Mouse (Mus musculus) stomach, postnatal 0 days (tissue): ENCODE results near the gene Prkca. TPM values are rescaled to one million over a fixed set of nuclear protein-coding genes. Genes with fewer than 3 reads are reported as not detected.
A peak's percentile ranks its signal among the peaks of the same experiment; 100 is the strongest.

Experiments used
- ATAC-seq: fragments of 200-750 bp; cut with Nextera tagmentation; 2 replicates; pipeline ENCODE4 v1.8.0; 2017; ENCODE audit not compliant: low FRiP score, low TSS enrichment
- DNase-seq: peaks from one replicate; pipeline ENCODE4 v3.0.0-alpha.2; 2016; ENCODE audit warnings: low spot score
- H3K27ac ChIP-seq: fragments of 300-500 bp; sonication (generic); replicated peaks from 2 replicates; pipeline ENCODE4 v1.5.1; 2014; ENCODE audit warnings: mild to moderate bottlenecking, control low read depth
- H3K27me3 ChIP-seq: fragments of 300-500 bp; sonication (generic); 2 replicates; pipeline ENCODE4 v1.6.1; 2014; ENCODE audit warnings: low read length; ENCODE audit not compliant: control insufficient read depth, insufficient read depth
- H3K36me3 ChIP-seq: fragments of 300-500 bp; sonication (generic); 2 replicates; pipeline ENCODE4 v1.6.1; 2014; ENCODE audit warnings: low read length, mixed read lengths; ENCODE audit not compliant: control insufficient read depth, insufficient read depth
- H3K4me1 ChIP-seq: fragments of 300-500 bp; sonication (generic); replicated peaks from 2 replicates; pipeline ENCODE4 v1.6.1; 2014; ENCODE audit warnings: antibody characterized with exemption; ENCODE audit not compliant: control insufficient read depth, insufficient read depth
- H3K4me2 ChIP-seq: fragments of 300-500 bp; sonication (generic); replicated peaks from 2 replicates; pipeline ENCODE4 v1.6.1; 2014; ENCODE audit warnings: low read depth, mild to moderate bottlenecking, control low read depth, moderate library complexity
- H3K4me3 ChIP-seq: fragments of 300-500 bp; sonication (generic); 2 replicates; pipeline ENCODE4 v1.5.1; 2014; ENCODE audit warnings: low read depth, low read length, control low read depth
- H3K9ac ChIP-seq: fragments of 300-500 bp; sonication (generic); 2 replicates; pipeline ENCODE4 v1.6.1; 2014; ENCODE audit warnings: mild to moderate bottlenecking, low read length, control low read depth, mixed read lengths
- H3K9me3 ChIP-seq: fragments of 300-500 bp; sonication (generic); 2 replicates; pipeline ENCODE4 v1.6.1; 2016; ENCODE audit warnings: low read length; ENCODE audit not compliant: control insufficient read depth
- CTCF ChIP-seq: IDR thresholded peaks from 2 replicates; pipeline ENCODE4 v1.5.1; 2016; ENCODE audit warnings: antibody characterized with exemption, low read depth, mild to moderate bottlenecking, moderate library complexity
- EP300 ChIP-seq: optimal IDR thresholded peaks from 2 replicates; pipeline ENCODE3; 2016; ENCODE audit warnings: antibody characterized with exemption
- WGBS: fragments of 180-500 bp; shearing (Covaris S2); extraction: QIAGEN DNeasy Blood & Tissue Kit; methylation state at CpG from one replicate; pipeline ENCODE4 v1.1.7; 2014; 5-methylcytosine and 5-hydroxymethylcytosine counted together
- polyA plus RNA-seq: library from polyadenylated mRNA; unstranded; fragments of >200 nt; fragmentation: Nextera tagmentation; extraction: Ambion mirVana; gene quantifications from 2 replicates; pipeline ENCODE4 v1.2.1, GENCODE M21; 2015

Gene Prkca
- polyA plus RNA-seq: 3.7 and 5.1 TPM in 2 replicates

DNA sequence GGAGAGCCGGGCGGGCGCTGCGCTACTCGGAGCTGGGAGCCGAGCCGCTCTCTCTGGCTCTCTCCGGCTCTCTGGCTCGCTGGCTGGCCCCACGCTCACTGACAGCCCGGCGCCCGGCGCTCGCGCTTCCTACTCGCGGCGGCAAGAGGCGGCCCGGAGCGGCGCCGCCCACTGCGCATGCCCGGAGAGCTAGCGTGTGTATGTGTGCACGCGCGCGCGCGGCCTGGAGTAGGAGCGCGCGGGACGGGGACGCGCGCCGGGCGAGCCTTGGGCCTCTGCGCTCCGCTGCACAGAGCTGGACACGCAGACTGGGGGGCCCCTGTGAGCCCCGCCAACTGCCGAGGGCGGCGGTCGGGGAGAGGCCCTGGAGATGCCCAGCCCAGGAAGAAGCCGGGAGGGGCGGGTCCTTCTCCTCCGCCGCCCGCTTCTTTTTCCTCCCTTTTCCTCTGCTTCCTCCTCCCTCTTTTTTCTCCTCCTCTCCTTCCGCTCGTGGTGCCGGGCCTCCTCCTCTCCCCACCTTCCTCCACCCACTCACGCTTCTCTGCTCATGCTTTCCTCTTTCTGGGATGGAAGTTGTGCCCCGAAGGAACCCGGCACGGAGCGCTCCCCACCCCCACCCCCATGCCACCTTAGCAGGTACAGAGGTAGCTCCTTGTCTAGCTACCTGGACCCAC, at the start of gene Prkca:
Gene Prkca (minus strand): TSS at position 140 of the 674 bp plus-strand sequence.
- Histone ChIP-seq H3K4me3 (peak within 1 kb of the TSS; percentile 62), H3K27ac (peak within 1 kb of the TSS; percentile 75), H3K9ac (peak within 1 kb of the TSS; percentile 79), H3K27me3 (no peaks in the 10 kb centered on the region), H3K9me3 (no peaks in the 10 kb centered on the region), H3K36me3 (no peaks in the 10 kb centered on the region), H3K4me1 (0 out of 2 replicates have a peak, but pooled peaks cover 2% of the 10 kb centered on the region), H3K4me2 (peak within 1 kb of the TSS; percentile 99)
- peak; percentile 95 for DNase-seq
- TF ChIP-seq CTCF: no peak
- TF ChIP-seq EP300: no peak
- WGBS: 0% methylated on average over 24 of the region's 63 CpGs
- peak; percentile 95 for ATAC-seq

DNA sequence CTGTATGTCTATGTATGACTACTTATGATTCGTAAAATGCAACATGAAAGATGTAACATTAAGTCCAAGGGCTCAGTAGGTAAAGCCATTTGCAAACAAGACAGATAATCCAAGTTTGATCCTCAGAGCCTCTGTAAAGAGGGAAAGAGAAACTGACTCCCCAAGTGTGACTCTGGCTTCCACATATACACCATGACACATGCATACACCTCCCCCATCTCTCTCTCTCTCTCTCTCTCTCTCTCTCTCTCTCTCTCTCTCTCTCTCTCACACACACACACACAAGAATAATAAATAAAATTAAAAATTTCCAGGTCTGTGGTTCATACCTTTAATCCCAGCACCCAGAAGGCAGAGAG, 41.9 kb upstream of the Prkca start:
- H3K27me3 ChIP-seq: no peaks in the 10 kb centered on the region
- TF ChIP-seq CTCF: no peak
- TF ChIP-seq EP300: no peak
- DNase-seq (no peak), ATAC-seq (no peak)
- no peaks in the 10 kb centered on the region for H3K36me3 ChIP-seq
- no peaks in the 10 kb centered on the region for H3K4me1 ChIP-seq
- no peak overlapping the region for H3K27ac ChIP-seq
- WGBS: 59% methylated on average over 1 of the region's 1 CpGs
- H3K4me2 ChIP-seq: no peak overlapping the region
- no peaks in the 10 kb centered on the region; the same call in 1 of the 2 replicates for H3K9me3 ChIP-seq
- H3K4me3 ChIP-seq: no peak overlapping the region
- H3K9ac ChIP-seq: no peak overlapping the region

DNA sequence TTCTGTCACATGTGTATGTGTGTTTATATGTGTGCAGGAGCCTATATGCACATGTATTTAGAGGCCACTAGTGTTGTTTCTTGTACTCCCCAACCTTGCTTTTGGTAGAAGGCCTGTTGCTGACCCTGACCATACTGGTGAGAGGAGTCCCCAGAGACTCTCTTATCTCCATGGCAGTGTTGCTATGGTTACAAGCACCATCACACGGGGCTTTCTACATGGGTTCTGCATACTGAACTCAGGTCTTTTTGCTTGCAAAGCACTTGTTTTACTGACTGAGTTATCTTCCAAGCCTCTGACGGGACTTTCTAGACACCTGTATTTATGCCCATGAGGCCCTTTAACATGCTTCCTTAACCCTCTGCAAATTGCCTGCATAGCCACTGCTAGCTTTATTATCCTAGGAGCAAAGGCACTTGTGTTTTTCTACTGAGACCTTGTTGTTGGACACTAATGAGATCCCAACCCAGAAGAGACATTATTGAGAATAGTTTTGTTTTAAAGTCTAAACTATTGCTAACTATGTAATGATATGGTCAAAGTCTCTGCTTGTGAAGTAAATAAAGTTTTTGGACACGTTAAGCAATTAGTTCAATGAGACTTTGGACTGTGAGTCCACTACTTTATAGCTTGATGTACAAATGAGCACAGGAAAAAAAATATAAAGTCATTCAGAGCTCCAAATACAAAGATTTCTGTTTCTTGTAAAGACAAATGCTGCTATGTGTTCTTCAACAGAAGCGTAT, 41.4 kb upstream of the Prkca start:
- DNase-seq (no peak), ATAC-seq (no peak)
- Histone ChIP-seq H3K36me3 (no peaks in the 10 kb centered on the region), H3K27me3 (no peaks in the 10 kb centered on the region), H3K4me1 (no peaks in the 10 kb centered on the region), H3K4me3 (no peak overlapping the region), H3K9me3 (no peaks in the 10 kb centered on the region; the same call in 1 of the 2 replicates), H3K27ac (no peak overlapping the region), H3K9ac (no peak overlapping the region), H3K4me2 (no peak overlapping the region)
- no peak for TF ChIP-seq EP300
- TF ChIP-seq CTCF: no peak
- 52% methylated on average over 4 of the region's 4 CpGs for WGBS

DNA sequence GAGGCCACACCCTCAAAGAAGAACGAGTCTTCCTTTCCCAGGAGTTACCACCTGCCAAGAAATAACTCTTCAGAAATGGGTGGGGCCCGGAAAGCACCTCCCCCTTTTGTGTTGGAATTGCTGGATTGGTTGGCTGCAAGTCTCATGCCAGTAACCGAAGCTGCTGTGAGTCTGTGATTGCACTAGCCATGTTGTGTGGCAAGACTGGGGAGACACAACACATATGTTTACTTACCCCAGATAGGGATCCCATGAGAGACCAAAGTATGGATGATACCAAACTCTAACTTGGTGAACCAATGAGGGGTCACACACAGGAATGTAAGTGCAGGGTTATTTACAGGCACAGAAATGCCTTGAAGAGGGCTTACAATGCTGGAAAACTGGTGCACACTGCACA, 38.9 kb upstream of the Prkca start:
- TF ChIP-seq EP300 (no peak), CTCF (no peak)
- ATAC-seq (no peak), DNase-seq (no peak)
- H3K36me3 ChIP-seq: no peaks in the 10 kb centered on the region
- no peaks in the 10 kb centered on the region; the same call in 1 of the 2 replicates for H3K9me3 ChIP-seq
- no peak overlapping the region for H3K4me3 ChIP-seq
- H3K9ac ChIP-seq: no peak overlapping the region
- H3K27ac ChIP-seq: no peak overlapping the region
- WGBS: 68% methylated on average over 3 of the region's 3 CpGs
- H3K4me2 ChIP-seq: no peak overlapping the region
- H3K27me3 ChIP-seq: no peaks in the 10 kb centered on the region
- no peaks in the 10 kb centered on the region for H3K4me1 ChIP-seq

DNA sequence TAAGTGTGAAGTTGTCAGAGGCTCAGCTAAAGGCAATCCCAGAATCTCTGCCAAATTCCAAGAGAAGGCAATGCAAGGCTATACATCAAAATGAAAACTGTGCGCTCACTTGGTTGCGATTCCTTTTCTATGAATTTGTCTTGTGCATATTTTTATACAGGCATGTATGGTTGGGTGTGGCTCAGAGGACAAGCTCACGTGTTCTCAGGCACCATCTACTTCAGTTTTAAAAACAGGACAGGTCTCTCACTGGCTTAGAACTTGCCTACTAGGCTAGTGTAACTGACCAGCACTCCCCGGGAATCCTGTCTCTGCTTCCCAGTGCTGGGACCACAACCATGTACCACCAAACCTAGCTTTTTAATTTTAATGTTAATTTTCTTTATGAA, 34.6 kb upstream of the Prkca start:
- Histone ChIP-seq H3K4me3 (no peak overlapping the region), H3K4me2 (no peak overlapping the region)
- WGBS: 60% methylated on average over 4 of the region's 4 CpGs

More for the DNA sequence above, 34.6 kb upstream of the Prkca start:
- H3K36me3 ChIP-seq: no peaks in the 10 kb centered on the region
- H3K9me3 ChIP-seq: no peaks in the 10 kb centered on the region; the same call in 1 of the 2 replicates
- DNase-seq (no peak), ATAC-seq (0 out of 2 replicates have a peak, but pooled peaks have one; percentile 12)
- no peak for TF ChIP-seq EP300
- TF ChIP-seq CTCF: no peak
- H3K27me3 ChIP-seq: no peaks in the 10 kb centered on the region
- H3K4me1 ChIP-seq: no peaks in the 10 kb centered on the region
- H3K27ac ChIP-seq: no peak overlapping the region
- H3K9ac ChIP-seq: no peak overlapping the region
